Mouse (Mus musculus) embryonic fibroblast, embryonic 13.5 days (primary cell): Measurements from ENCODE around the gene Gm44790. TPM values are rescaled to one million over a fixed set of nuclear protein-coding genes. Genes with fewer than 3 reads are reported as not detected.

Experiments used
- H3K27ac ChIP-seq: 2 replicates; pipeline ENCODE4 v1.5.1; 2012; ENCODE audit warnings: low read length, control low read depth, inconsistent platforms; ENCODE audit not compliant: insufficient read depth
- H3K4me1 ChIP-seq: 2 replicates; pipeline ENCODE4 v1.6.1; 2011; ENCODE audit warnings: low read length; ENCODE audit not compliant: control insufficient read depth, insufficient read depth
- H3K4me3 ChIP-seq: 2 replicates; pipeline ENCODE4 v1.5.1; 2011; ENCODE audit warnings: mild to moderate bottlenecking, control low read depth, low read length; ENCODE audit not compliant: insufficient read depth
- CTCF ChIP-seq: IDR thresholded peaks from 2 replicates; pipeline ENCODE4 v1.5.1; 2011; ENCODE audit warnings: mild to moderate bottlenecking, control low read depth, low read length, moderate library complexity, borderline replicate concordance; ENCODE audit not compliant: insufficient read depth
- POLR2A ChIP-seq: IDR thresholded peaks from 2 replicates; pipeline ENCODE4 v1.6.1; 2011; ENCODE audit warnings: low read depth, mild to moderate bottlenecking, control low read depth, low read length, moderate library complexity
- polyA plus RNA-seq: library from polyadenylated mRNA; stranded (reverse); fragments of >200 nt; gene quantifications from 2 replicates; pipeline ENCODE4 v1.2.4, GENCODE M21; 2011; ENCODE audit warnings: low read depth; ENCODE audit not compliant: missing spikeins, insufficient read length

Gm44790 gene
- polyA plus RNA-seq, 1 experiment, result not detected

- H3K4me3 ChIP-seq, result no peak overlapping the region
- TF ChIP-seq CTCF (no peak), POLR2A (no peak)
These were observed 67.2 kb downstream of the Gm44790 start for GRCm38 (mm10) chr6:86493469-86494263.

GRCm38 (mm10) chr6:86494767-86495166 is 68.3 kb downstream of the Gm44790 start:
- Histone ChIP-seq H3K4me3 (no peak overlapping the region), H3K4me1 (peaks cover 4% of the 10 kb centered on the region), H3K27ac (no peak overlapping the region)
- no peak for TF ChIP-seq CTCF
- TF ChIP-seq POLR2A, result no peak

More at GRCm38 (mm10) chr6:86493469-86494263, 67.2 kb downstream of the Gm44790 start:
- H3K4me1 ChIP-seq, result peaks cover 4% of the 10 kb centered on the region
- H3K27ac ChIP-seq, result no peak overlapping the region

Other genes starting within 250 kb of the Gm44790 start
- 0.42 and 0.85 TPM in 2 replicates for gene Tgfa, start 231.4 kb upstream of the Gm44790 start, polyA plus RNA-seq
- gene Fam136a, start 61.0 kb upstream of the Gm44790 start, polyA plus RNA-seq, result 27.5 and 31.9 TPM in 2 replicates
- 141 and 203 TPM in 2 replicates for gene Snrpg, start 55.4 kb upstream of the Gm44790 start, polyA plus RNA-seq
- 117 and 140 TPM in 2 replicates for gene Pcyox1, start 29.5 kb upstream of the Gm44790 start, polyA plus RNA-seq
- 92.6 and 133 TPM in 2 replicates for gene Tia1, start 22.4 kb upstream of the Gm44790 start, polyA plus RNA-seq
- 9.6 and 9.7 TPM in 2 replicates for gene C87436, start 11.7 kb downstream of the Gm44790 start, polyA plus RNA-seq
- gene Pcbp1, start 99.7 kb downstream of the Gm44790 start, polyA plus RNA-seq, result 176 and 186 TPM in 2 replicates
- not detected in 2 replicates for gene Asprv1, start 201.5 kb downstream of the Gm44790 start, polyA plus RNA-seq
- gene Mxd1, start 242.5 kb downstream of the Gm44790 start, polyA plus RNA-seq, result 5.4 and 5.8 TPM in 2 replicates